Mouse (Mus musculus) midbrain, embryonic 12.5 days (tissue): ENCODE measurements around the gene Gpr152. TPM values are rescaled to one million over a fixed set of nuclear protein-coding genes. Genes with fewer than 3 reads are reported as not detected.
A peak's percentile ranks its signal among the peaks of the same experiment; 100 is the strongest.
"Not testable (repeated sequence)": the region's sequence is repeated elsewhere in the genome, so short reads cannot be mapped to it uniquely, and the experiment has no call there.

Experiments used
- ATAC-seq: fragments of 200-750 bp; cut with Nextera tagmentation; 2 replicates; pipeline ENCODE4 v1.8.0; 2017; ENCODE audit warnings: low read depth, moderate TSS enrichment, moderate library complexity; ENCODE audit not compliant: low FRiP score
- H3K27ac ChIP-seq: fragments of 300-500 bp; sonication (generic); replicated peaks from 2 replicates; pipeline ENCODE4 v1.5.1; 2016; ENCODE audit warnings: mild to moderate bottlenecking
- H3K27me3 ChIP-seq: fragments of 300-500 bp; sonication (generic); 2 replicates; pipeline ENCODE4 v1.6.1; 2016; ENCODE audit warnings: mild to moderate bottlenecking
- H3K36me3 ChIP-seq: fragments of 300-500 bp; sonication (generic); 2 replicates; pipeline ENCODE4 v1.6.1; 2016
- H3K4me1 ChIP-seq: fragments of 300-500 bp; sonication (generic); 2 replicates; pipeline ENCODE4 v1.6.1; 2016
- H3K4me2 ChIP-seq: fragments of 300-500 bp; sonication (generic); replicated peaks from 2 replicates; pipeline ENCODE4 v1.6.1; 2016; ENCODE audit warnings: mild to moderate bottlenecking, moderate library complexity
- H3K4me3 ChIP-seq: fragments of 300-500 bp; sonication (generic); 2 replicates; pipeline ENCODE4 v1.5.1; 2016; ENCODE audit warnings: mild to moderate bottlenecking
- H3K9ac ChIP-seq: fragments of 300-500 bp; sonication (generic); replicated peaks from 2 replicates; pipeline ENCODE4 v1.6.1; 2016; ENCODE audit warnings: mild to moderate bottlenecking, moderate library complexity
- H3K9me3 ChIP-seq: fragments of 300-500 bp; sonication (generic); 2 replicates; pipeline ENCODE4 v1.6.1; 2016; ENCODE audit warnings: mild to moderate bottlenecking
- WGBS: fragments of 180-500 bp; shearing (Covaris S2); methylation state at CpG from one replicate; pipeline ENCODE4 v1.1.7; 2016; 5-methylcytosine and 5-hydroxymethylcytosine counted together
- polyA plus RNA-seq: library from polyadenylated mRNA; unstranded; fragments of >200 nt; fragmentation: Nextera tagmentation; extraction: Ambion mirVana; gene quantifications from 2 replicates; pipeline ENCODE4 v1.2.1, GENCODE M21; 2016

The Gpr152 gene
- polyA plus RNA-seq, 1 experiment from 2014 or later = not detected

- 87% methylated on average over 7 of the region's 7 CpGs for WGBS
- Histone ChIP-seq H3K4me2 (no peak overlapping the region), H3K36me3 (peaks cover 6% of the 10 kb centered on the region), H3K27ac (no peak overlapping the region), H3K9ac (no peak overlapping the region), H3K4me3 (no peak overlapping the region), H3K9me3 (no peaks in the 10 kb centered on the region), H3K4me1 (peaks cover 25% of the 10 kb centered on the region), H3K27me3 (peaks cover 6% of the 10 kb centered on the region)
- ATAC-seq = no peak
Observed at GRCm38 (mm10) chr19:4122411-4123370, 16.9 kb upstream of the Gpr152 start.

- no peak overlapping the region for H3K9ac ChIP-seq
- H3K4me2 ChIP-seq = no peak overlapping the region
- H3K27ac ChIP-seq = no peak overlapping the region
- H3K4me1 ChIP-seq = peaks cover 25% of the 10 kb centered on the region
- no peak overlapping the region for H3K4me3 ChIP-seq
- peaks cover 6% of the 10 kb centered on the region for H3K27me3 ChIP-seq
- WGBS = 80% methylated on average over 4 of the region's 4 CpGs
- peaks cover 19% of the 10 kb centered on the region for H3K36me3 ChIP-seq
- no peaks in the 10 kb centered on the region for H3K9me3 ChIP-seq
- no peak for ATAC-seq
Observed at GRCm38 (mm10) chr19:4124432-4124831, 15.2 kb upstream of the Gpr152 start.

- peak overlapping the region; percentile 84 for H3K4me3 ChIP-seq
- ATAC-seq = peak; percentile 42
Observed at GRCm38 (mm10) chr19:4125268-4125667, 14.3 kb upstream of the Gpr152 start.

GRCm38 (mm10) chr19:4125741-4126696 lies 13.6 kb upstream of the Gpr152 start, which contains the start of gene Aip:
TSS of gene Aip (minus strand) at chr19:4125858.
- Histone ChIP-seq H3K36me3 (peaks cover 29% of the 10 kb centered on the region), H3K4me1 (peaks cover 15% of the 10 kb centered on the region), H3K27ac (peak within 1 kb of the TSS; percentile 52), H3K9me3 (no peaks in the 10 kb centered on the region), H3K9ac (peak within 1 kb of the TSS; percentile 83), H3K4me3 (peak within 1 kb of the TSS; percentile 84), H3K4me2 (peak within 1 kb of the TSS; percentile 71), H3K27me3 (no peaks in the 10 kb centered on the region)
- ATAC-seq = peak; percentile 94
- WGBS = under 1% methylated on average over 63 of the region's 64 CpGs

More at GRCm38 (mm10) chr19:4125268-4125667, 14.3 kb upstream of the Gpr152 start:
- peak overlapping the region; percentile 62 for H3K9ac ChIP-seq
- peak overlapping the region; percentile 52 for H3K27ac ChIP-seq
- peaks cover 27% of the 10 kb centered on the region for H3K36me3 ChIP-seq
- H3K9me3 ChIP-seq, H3K27me3 ChIP-seq: not testable (repeated sequence)
- H3K4me1 ChIP-seq = peaks cover 23% of the 10 kb centered on the region
- H3K4me2 ChIP-seq = peak overlapping the region; percentile 71
- WGBS = 14% methylated on average over 4 of the region's 4 CpGs

- Histone ChIP-seq H3K27ac (no peak overlapping the region), H3K27me3 (no peaks in the 10 kb centered on the region), H3K4me3 (peak overlapping the region; percentile 84), H3K4me2 (peak overlapping the region; percentile 71), H3K9ac (peak overlapping the region; percentile 83), H3K36me3 (peaks cover 38% of the 10 kb centered on the region), H3K9me3 (no peaks in the 10 kb centered on the region), H3K4me1 (peaks cover 15% of the 10 kb centered on the region)
- ATAC-seq = no peak
- 70% methylated on average over 7 of the region's 7 CpGs for WGBS
Observed at GRCm38 (mm10) chr19:4126759-4127495, 12.7 kb upstream of the Gpr152 start.

GRCm38 (mm10) chr19:4129462-4129861 lies 10.1 kb upstream of the Gpr152 start:
- 96% methylated on average over 7 of the region's 7 CpGs for WGBS
- peaks cover 55% of the 10 kb centered on the region for H3K36me3 ChIP-seq

GRCm38 (mm10) chr19:4130106-4130505 lies 9.5 kb upstream of the Gpr152 start:
- peaks cover 55% of the 10 kb centered on the region for H3K36me3 ChIP-seq
- peaks cover 15% of the 10 kb centered on the region for H3K4me1 ChIP-seq
- no peak overlapping the region for H3K4me2 ChIP-seq
- no peaks in the 10 kb centered on the region for H3K27me3 ChIP-seq
- WGBS = 93% methylated on average over 4 of the region's 4 CpGs
- no peak overlapping the region for H3K9ac ChIP-seq
- no peak for ATAC-seq
- no peaks in the 10 kb centered on the region for H3K9me3 ChIP-seq
- H3K4me3 ChIP-seq = no peak overlapping the region
- no peak overlapping the region for H3K27ac ChIP-seq

More at GRCm38 (mm10) chr19:4129462-4129861, 10.1 kb upstream of the Gpr152 start:
- H3K27ac ChIP-seq = no peak overlapping the region
- no peak for ATAC-seq
- peaks cover 15% of the 10 kb centered on the region for H3K4me1 ChIP-seq
- no peak overlapping the region for H3K9ac ChIP-seq
- no peaks in the 10 kb centered on the region for H3K27me3 ChIP-seq
- H3K4me2 ChIP-seq = no peak overlapping the region
- no peaks in the 10 kb centered on the region for H3K9me3 ChIP-seq
- H3K4me3 ChIP-seq = no peak overlapping the region

GRCm38 (mm10) chr19:4131075-4131474 lies 8.5 kb upstream of the Gpr152 start:
- 94% methylated on average over 5 of the region's 5 CpGs for WGBS
- H3K4me2 ChIP-seq = no peak overlapping the region
- H3K27ac ChIP-seq = no peak overlapping the region
- H3K9me3 ChIP-seq = no peaks in the 10 kb centered on the region
- no peak for ATAC-seq
- H3K27me3 ChIP-seq = no peaks in the 10 kb centered on the region
- no peak overlapping the region for H3K4me3 ChIP-seq
- H3K9ac ChIP-seq = no peak overlapping the region
- peaks cover 13% of the 10 kb centered on the region for H3K4me1 ChIP-seq
- peaks cover 55% of the 10 kb centered on the region for H3K36me3 ChIP-seq

- Histone ChIP-seq H3K4me2 (no peak overlapping the region), H3K27ac (no peak overlapping the region), H3K27me3 (no peaks in the 10 kb centered on the region), H3K4me1 (peaks cover 8% of the 10 kb centered on the region), H3K9me3 (no peaks in the 10 kb centered on the region), H3K4me3 (no peak overlapping the region), H3K36me3 (peaks cover 55% of the 10 kb centered on the region), H3K9ac (no peak overlapping the region)
- 85% methylated on average over 2 of the region's 2 CpGs for WGBS
- ATAC-seq = no peak
Observed at GRCm38 (mm10) chr19:4131768-4132167, 7.8 kb upstream of the Gpr152 start.

GRCm38 (mm10) chr19:4134354-4134753 lies 5.2 kb upstream of the Gpr152 start:
- ATAC-seq = no peak
- Histone ChIP-seq H3K4me3 (no peak overlapping the region), H3K27ac (no peak overlapping the region), H3K27me3 (no peaks in the 10 kb centered on the region), H3K9ac (no peak overlapping the region), H3K4me2 (no peak overlapping the region), H3K9me3 (no peaks in the 10 kb centered on the region), H3K36me3 (peaks cover 36% of the 10 kb centered on the region), H3K4me1 (peaks cover 3% of the 10 kb centered on the region; the same call in 1 of the 2 replicates)
- 90% methylated on average over 4 of the region's 4 CpGs for WGBS

- peaks cover 27% of the 10 kb centered on the region for H3K36me3 ChIP-seq
- H3K27ac ChIP-seq, H3K9ac ChIP-seq, H3K9me3 ChIP-seq, H3K4me1 ChIP-seq, ATAC-seq, H3K4me3 ChIP-seq, H3K4me2 ChIP-seq, H3K27me3 ChIP-seq: not testable (repeated sequence)
- WGBS = 84% methylated on average over 6 of the region's 6 CpGs
Observed at GRCm38 (mm10) chr19:4135229-4135962, 4.2 kb upstream of the Gpr152 start.
